Mouse (Mus musculus): ENCODE data around the gene Zfp366. TPM values are rescaled to one million over a fixed set of nuclear protein-coding genes. Genes with fewer than 3 reads are reported as not detected.

Gene Zfp366
- total RNA-seq, 2 experiments from 2014 or later = 3.5 to 4.3 TPM

GRCm38 (mm10) chr13:99222476-99222875 is 37.9 kb downstream of the Zfp366 start:
- intact Hi-C loops (cut with DNase I) = no loop called here
- DNase-seq (ENCODE audit: low spot score in 2 of 2) = no peak

- intact Hi-C loops (cut with DNase I) = no loop called here
- no peak for DNase-seq (ENCODE audit: low spot score in 2 of 2)
Observed at GRCm38 (mm10) chr13:99223321-99223884, 38.8 kb downstream of the Zfp366 start.

GRCm38 (mm10) chr13:99223917-99224316 is 39.3 kb downstream of the Zfp366 start:
- no peak for DNase-seq (ENCODE audit: low spot score in 2 of 2)
- intact Hi-C loops (cut with DNase I) = no loop called here

GRCm38 (mm10) chr13:99225374-99226240 is 41.0 kb downstream of the Zfp366 start:
- DNase-seq (ENCODE audit: low spot score in 2 of 2) = no peak
- intact Hi-C loops (cut with DNase I) = no loop called here

- intact Hi-C loops (cut with DNase I) = no loop called here
Observed at GRCm38 (mm10) chr13:99226809-99227208, 42.2 kb downstream of the Zfp366 start.

GRCm38 (mm10) chr13:99227456-99228250 is 43.0 kb downstream of the Zfp366 start:
- no peak for DNase-seq (ENCODE audit: low spot score in 2 of 2)
- intact Hi-C loops (cut with DNase I) = no loop called here

More at GRCm38 (mm10) chr13:99226809-99227208, 42.2 kb downstream of the Zfp366 start:
- DNase-seq (ENCODE audit: low spot score in 2 of 2) = no peak

- intact Hi-C loops (cut with DNase I) = no loop called here
- DNase-seq (ENCODE audit: low spot score in 2 of 2) = no peak
Observed at GRCm38 (mm10) chr13:99228821-99229570, 44.4 kb downstream of the Zfp366 start.

GRCm38 (mm10) chr13:99229641-99230494 is 45.2 kb downstream of the Zfp366 start:
- no peak for DNase-seq (ENCODE audit: low spot score in 2 of 2)
- intact Hi-C loops (cut with DNase I) = no loop called here

GRCm38 (mm10) chr13:99230495-99230868 is 45.9 kb downstream of the Zfp366 start:
- intact Hi-C loops (cut with DNase I) = no loop called here
- DNase-seq (ENCODE audit: low spot score in 2 of 2) = no peak

GRCm38 (mm10) chr13:99233333-99233732 is 48.7 kb downstream of the Zfp366 start:
- no peak for DNase-seq (ENCODE audit: low spot score in 2 of 2)
- intact Hi-C loops (cut with DNase I) = no loop called here

GRCm38 (mm10) chr13:99233956-99234355 is 49.3 kb downstream of the Zfp366 start:
- intact Hi-C loops (cut with DNase I) = no loop called here
- DNase-seq (ENCODE audit: low spot score in 2 of 2) = no peak

- DNase-seq (ENCODE audit: low spot score in 2 of 2) = peak; percentile 18 to 56
- intact Hi-C loops (cut with DNase I) = no loop called here
Observed at GRCm38 (mm10) chr13:99235428-99236210, 51.0 kb downstream of the Zfp366 start.

GRCm38 (mm10) chr13:99236222-99236621 is 51.6 kb downstream of the Zfp366 start:
- intact Hi-C loops (cut with DNase I) = no loop called here
- DNase-seq (ENCODE audit: low spot score in 2 of 2) = no peak

GRCm38 (mm10) chr13:99237122-99237521 is 52.5 kb downstream of the Zfp366 start:
- intact Hi-C loops (cut with DNase I) = no loop called here

GRCm38 (mm10) chr13:99237841-99238216 is 53.2 kb downstream of the Zfp366 start:
- no peak for DNase-seq (ENCODE audit: low spot score in 2 of 2)
- intact Hi-C loops (cut with DNase I) = no loop called here

More at GRCm38 (mm10) chr13:99237122-99237521, 52.5 kb downstream of the Zfp366 start:
- DNase-seq (ENCODE audit: low spot score in 2 of 2) = no peak

GRCm38 (mm10) chr13:99238217-99239160 is 53.9 kb downstream of the Zfp366 start:
- intact Hi-C loops (cut with DNase I) = no loop called here
- peak; percentile 27 to 72 for DNase-seq (ENCODE audit: low spot score in 2 of 2)

- intact Hi-C loops (cut with DNase I) = no loop called here
- no peak for DNase-seq (ENCODE audit: low spot score in 2 of 2)
Observed at GRCm38 (mm10) chr13:99239161-99239530, 54.5 kb downstream of the Zfp366 start.

Data from left cerebral cortex, postnatal 25 days (tissue).